Mouse (Mus musculus): ENCODE data around the gene Tent5c.

DNA sequence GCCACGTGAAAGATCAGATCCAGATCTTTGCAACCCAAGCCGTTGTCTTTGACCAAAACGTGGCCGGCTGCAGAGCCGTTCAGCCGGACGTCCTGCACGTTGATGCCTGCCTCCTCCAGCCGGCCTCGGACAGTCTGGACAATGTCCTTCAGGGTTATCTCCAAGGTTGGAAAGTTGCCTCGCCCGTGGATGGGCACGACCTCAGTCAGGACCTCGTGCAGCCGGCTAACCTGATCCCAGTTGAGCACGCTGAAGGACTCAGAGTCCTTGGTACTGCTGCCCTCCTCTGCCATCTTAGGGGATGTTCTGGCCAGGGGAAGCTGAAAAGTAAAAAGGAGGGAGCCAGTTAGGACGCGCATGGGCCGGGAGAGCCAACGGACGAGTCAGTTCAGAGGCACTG, 16.0 kb downstream of the Tent5c start:
- TF ChIP-seq CTCF (IDR thresholded peaks at IDR 0.05; ENCODE audit: low read depth): no peak
- no peak for TF ChIP-seq EP300 (IDR thresholded peaks at IDR 0.05; ENCODE audit: low read depth)

Data from liver, postnatal 0 days (tissue).